Mouse (Mus musculus) lung, postnatal 0 days (tissue): ENCODE measurements around the gene Prkcz.

Source experiments
- CTCF ChIP-seq: IDR thresholded peaks from 2 replicates; pipeline ENCODE4 v1.5.1; 2016; ENCODE audit warnings: antibody characterized with exemption, mild to moderate bottlenecking
- EP300 ChIP-seq: IDR thresholded peaks from 2 replicates; pipeline ENCODE4 v1.6.1; 2016; ENCODE audit warnings: antibody characterized with exemption, mild to moderate bottlenecking, control low read depth

GRCm38 (mm10) chr4:155221599-155222551, 139.3 kb downstream of the Prkcz start:
- no peak; the same call in none of the 2 replicates for TF ChIP-seq CTCF
- no peak for TF ChIP-seq EP300
